Mouse (Mus musculus) erythroblast, embryonic 14.5 days (primary cell): ENCODE measurements around the gene Barhl1.

ENCODE experiments used
- GATA1 ChIP-seq: IDR thresholded peaks from 2 replicates; pipeline ENCODE4 v1.6.1; 2012; ENCODE audit warnings: low read length, inconsistent platforms, mixed read lengths
- TAL1 ChIP-seq: IDR thresholded peaks from 3 replicates; pipeline ENCODE4 v1.6.1; 2012; ENCODE audit warnings: low read length, inconsistent platforms, mixed read lengths

- TF ChIP-seq GATA1 (no peak), TAL1 (no peak)
Measured at GRCm38 (mm10) chr2:28875554-28875953, 40.9 kb downstream of the Barhl1 start.
